Mouse (Mus musculus): ENCODE data around the gene Fignl1. TPM values are rescaled to one million over a fixed set of nuclear protein-coding genes. Genes with fewer than 3 reads are reported as not detected.

Gene Fignl1
- polyA plus RNA-seq, 1 experiment = 89.3 TPM

DNA sequence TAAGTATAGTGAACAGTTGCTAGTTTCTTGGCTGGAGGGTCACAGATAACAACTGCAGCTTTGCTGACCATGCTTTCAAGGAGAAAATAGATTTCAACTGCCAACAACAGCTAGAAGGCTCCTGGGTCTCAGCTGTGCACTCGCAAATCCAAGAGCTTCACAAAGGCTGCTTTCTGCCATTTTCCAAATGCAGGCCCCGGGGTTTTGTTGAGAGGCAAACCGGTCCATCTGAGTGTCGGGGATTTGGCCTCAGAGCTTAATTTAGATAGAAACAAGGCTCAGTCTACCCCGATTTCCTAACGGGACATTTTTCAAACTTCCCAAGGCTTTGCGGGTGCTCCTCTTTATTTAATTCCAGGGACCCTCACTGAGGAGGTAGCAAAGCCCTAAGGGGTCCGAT, 27.5 kb upstream of the Fignl1 start:
- Histone ChIP-seq H3K36me3 (ENCODE audit: control insufficient read depth, insufficient read depth, low read length, poor library complexity, severe bottlenecking) (no peaks in the 10 kb centered on the region; the same call in 1 of the 2 replicates), H3K27ac (ENCODE audit: insufficient read depth, low read length) (no peak overlapping the region), H3K9me3 (replicated peaks; ENCODE audit: control insufficient read depth, insufficient read depth, low read length, poor library complexity, severe bottlenecking) (no peaks in the 10 kb centered on the region), H3K4me3 (ENCODE audit: low read depth, low read length) (no peak overlapping the region), H3K27me3 (ENCODE audit: control insufficient read depth, insufficient read depth, low read length, poor library complexity, severe bottlenecking) (no peaks in the 10 kb centered on the region), H3K9ac (ENCODE audit: low read depth, poor library complexity, severe bottlenecking) (peak overlapping the region; percentile 28), H3K4me1 (ENCODE audit: control insufficient read depth, insufficient read depth, low read length) (peaks cover 2% of the 10 kb centered on the region)
- TF ChIP-seq EP300 (IDR thresholded peaks at IDR 0.05; ENCODE audit: insufficient read depth, low read depth, low read length) (no peak), POLR2A (IDR thresholded peaks at IDR 0.05; ENCODE audit: insufficient read depth, low read length) (no peak), CTCF (IDR thresholded peaks at IDR 0.05; ENCODE audit: low read depth, low read length) (no peak)

DNA sequence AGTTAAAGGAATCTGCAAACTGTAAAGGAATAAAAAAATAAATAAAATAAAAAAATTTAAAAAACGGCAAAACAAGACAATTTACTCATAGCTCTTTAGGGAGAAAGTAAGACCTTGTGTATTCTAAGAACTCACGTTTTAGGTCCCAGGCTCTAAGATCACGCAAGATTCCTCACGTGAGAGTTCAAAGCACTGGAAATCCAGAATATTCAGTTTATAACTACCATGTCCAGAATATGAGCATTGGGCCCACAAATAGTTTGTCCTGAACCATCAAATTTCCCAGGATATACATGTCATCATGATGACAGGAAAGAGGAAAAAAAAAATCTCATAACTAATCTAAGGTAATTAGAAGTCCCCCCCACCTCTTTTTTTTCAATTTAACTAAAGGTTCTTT, 27.0 kb upstream of the Fignl1 start:
- TF ChIP-seq POLR2A (IDR thresholded peaks at IDR 0.05; ENCODE audit: insufficient read depth, low read length) (no peak), EP300 (IDR thresholded peaks at IDR 0.05; ENCODE audit: insufficient read depth, low read depth, low read length) (no peak), CTCF (IDR thresholded peaks at IDR 0.05; ENCODE audit: low read depth, low read length) (no peak)
- Histone ChIP-seq H3K27ac (ENCODE audit: insufficient read depth, low read length) (no peak overlapping the region), H3K36me3 (ENCODE audit: control insufficient read depth, insufficient read depth, low read length, poor library complexity, severe bottlenecking) (no peaks in the 10 kb centered on the region; the same call in 1 of the 2 replicates), H3K9ac (ENCODE audit: low read depth, poor library complexity, severe bottlenecking) (peak overlapping the region; percentile 28), H3K4me3 (ENCODE audit: low read depth, low read length) (no peak overlapping the region), H3K27me3 (ENCODE audit: control insufficient read depth, insufficient read depth, low read length, poor library complexity, severe bottlenecking) (no peaks in the 10 kb centered on the region), H3K4me1 (ENCODE audit: control insufficient read depth, insufficient read depth, low read length) (peaks cover 3% of the 10 kb centered on the region), H3K9me3 (replicated peaks; ENCODE audit: control insufficient read depth, insufficient read depth, low read length, poor library complexity, severe bottlenecking) (no peaks in the 10 kb centered on the region)

DNA sequence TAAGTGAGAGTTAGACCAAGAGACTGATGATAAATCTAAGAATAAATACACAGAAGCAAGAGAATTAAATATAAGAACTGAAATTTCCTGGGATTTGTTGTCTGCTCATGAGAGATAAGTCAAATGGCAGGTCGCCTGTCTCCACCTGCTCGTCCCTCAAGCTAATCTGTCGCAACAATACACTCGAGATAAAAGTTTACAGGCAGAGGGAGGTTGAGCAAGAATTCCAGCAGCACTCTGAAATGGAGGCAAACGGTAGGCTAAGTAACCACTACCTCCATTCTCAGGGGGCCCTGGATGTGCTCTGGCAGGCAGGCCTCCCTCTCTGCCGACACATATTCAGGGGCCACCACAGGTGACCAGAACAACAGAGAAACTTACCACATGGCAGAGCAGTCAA, 26.6 kb upstream of the Fignl1 start:
- Histone ChIP-seq H3K4me3 (ENCODE audit: low read depth, low read length) (no peak overlapping the region), H3K4me1 (ENCODE audit: control insufficient read depth, insufficient read depth, low read length) (peaks cover 6% of the 10 kb centered on the region), H3K27ac (ENCODE audit: insufficient read depth, low read length) (no peak overlapping the region)

DNA sequence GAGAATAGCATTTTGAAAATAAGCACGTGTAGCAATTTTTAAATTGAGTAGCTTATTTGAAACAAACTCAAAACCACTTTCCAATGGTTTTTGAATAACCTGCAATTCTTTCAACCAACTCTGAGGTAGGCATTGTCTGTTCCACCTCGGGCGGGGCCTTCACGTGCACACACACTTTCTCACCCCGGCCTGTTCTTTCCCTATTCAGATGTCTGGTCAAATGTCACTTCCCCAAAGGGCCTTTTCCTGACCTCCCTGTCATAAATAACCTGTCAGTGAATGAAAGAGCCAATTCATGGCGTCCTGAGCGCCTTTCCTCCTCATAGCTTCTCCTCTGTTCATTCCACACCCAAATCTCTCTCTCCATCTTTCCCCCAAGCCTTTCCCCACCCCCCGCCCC, 24.3 kb upstream of the Fignl1 start:
- no peaks in the 10 kb centered on the region for H3K27me3 ChIP-seq (ENCODE audit: control insufficient read depth, insufficient read depth, low read length, poor library complexity, severe bottlenecking)
- peak overlapping the region; percentile 98 for H3K27ac ChIP-seq (ENCODE audit: insufficient read depth, low read length)
- peaks cover 4% of the 10 kb centered on the region for H3K9me3 ChIP-seq (replicated peaks; ENCODE audit: control insufficient read depth, insufficient read depth, low read length, poor library complexity, severe bottlenecking)
- no peaks in the 10 kb centered on the region; the same call in 1 of the 2 replicates for H3K36me3 ChIP-seq (ENCODE audit: control insufficient read depth, insufficient read depth, low read length, poor library complexity, severe bottlenecking)
- H3K4me3 ChIP-seq (ENCODE audit: low read depth, low read length) = no peak overlapping the region
- TF ChIP-seq EP300 (IDR thresholded peaks at IDR 0.05; ENCODE audit: insufficient read depth, low read depth, low read length) = no peak
- no peak for TF ChIP-seq POLR2A (IDR thresholded peaks at IDR 0.05; ENCODE audit: insufficient read depth, low read length)
- TF ChIP-seq CTCF (IDR thresholded peaks at IDR 0.05; ENCODE audit: low read depth, low read length) = no peak
- peak overlapping the region; percentile 71; the same call in 1 of the 2 replicates for H3K9ac ChIP-seq (ENCODE audit: low read depth, poor library complexity, severe bottlenecking)
- peaks cover 8% of the 10 kb centered on the region for H3K4me1 ChIP-seq (ENCODE audit: control insufficient read depth, insufficient read depth, low read length)

More for the DNA sequence above, 26.6 kb upstream of the Fignl1 start:
- Histone ChIP-seq H3K9me3 (replicated peaks; ENCODE audit: control insufficient read depth, insufficient read depth, low read length, poor library complexity, severe bottlenecking) (no peaks in the 10 kb centered on the region), H3K27me3 (ENCODE audit: control insufficient read depth, insufficient read depth, low read length, poor library complexity, severe bottlenecking) (no peaks in the 10 kb centered on the region), H3K36me3 (ENCODE audit: control insufficient read depth, insufficient read depth, low read length, poor library complexity, severe bottlenecking) (no peaks in the 10 kb centered on the region; the same call in 1 of the 2 replicates), H3K9ac (ENCODE audit: low read depth, poor library complexity, severe bottlenecking) (no peak overlapping the region)
- TF ChIP-seq POLR2A (IDR thresholded peaks at IDR 0.05; ENCODE audit: insufficient read depth, low read length) = no peak
- TF ChIP-seq CTCF (IDR thresholded peaks at IDR 0.05; ENCODE audit: low read depth, low read length) = no peak
- TF ChIP-seq EP300 (IDR thresholded peaks at IDR 0.05; ENCODE audit: insufficient read depth, low read depth, low read length) = no peak

DNA sequence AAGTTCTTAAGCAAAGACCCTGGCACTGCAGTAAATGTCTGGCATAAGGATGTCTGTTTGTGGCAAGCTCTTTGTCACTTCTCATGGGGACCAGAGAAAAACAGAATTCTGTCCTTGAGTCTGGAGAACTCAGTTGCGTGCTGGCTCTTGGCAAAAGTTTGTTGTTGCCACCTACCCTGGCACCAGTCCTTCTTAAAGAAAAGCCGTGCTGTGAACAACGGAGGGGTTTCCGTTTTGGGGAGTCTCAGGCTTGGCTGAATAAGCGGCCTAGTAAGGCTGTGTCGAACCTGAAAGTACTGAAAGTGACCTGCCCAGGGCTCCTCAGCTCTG, 24.0 kb upstream of the Fignl1 start:
- peaks cover 8% of the 10 kb centered on the region for H3K4me1 ChIP-seq (ENCODE audit: control insufficient read depth, insufficient read depth, low read length)
- TF ChIP-seq POLR2A (IDR thresholded peaks at IDR 0.05; ENCODE audit: insufficient read depth, low read length) (no peak), CTCF (IDR thresholded peaks at IDR 0.05; ENCODE audit: low read depth, low read length) (no peak), EP300 (IDR thresholded peaks at IDR 0.05; ENCODE audit: insufficient read depth, low read depth, low read length) (no peak)
- H3K4me3 ChIP-seq (ENCODE audit: low read depth, low read length) = no peak overlapping the region
- peak overlapping the region; percentile 71 for H3K9ac ChIP-seq (ENCODE audit: low read depth, poor library complexity, severe bottlenecking)
- H3K27me3 ChIP-seq (ENCODE audit: control insufficient read depth, insufficient read depth, low read length, poor library complexity, severe bottlenecking) = no peaks in the 10 kb centered on the region
- no peaks in the 10 kb centered on the region; the same call in 1 of the 2 replicates for H3K36me3 ChIP-seq (ENCODE audit: control insufficient read depth, insufficient read depth, low read length, poor library complexity, severe bottlenecking)
- peak overlapping the region; percentile 98 for H3K27ac ChIP-seq (ENCODE audit: insufficient read depth, low read length)
- peaks cover 8% of the 10 kb centered on the region for H3K9me3 ChIP-seq (replicated peaks; ENCODE audit: control insufficient read depth, insufficient read depth, low read length, poor library complexity, severe bottlenecking)

DNA sequence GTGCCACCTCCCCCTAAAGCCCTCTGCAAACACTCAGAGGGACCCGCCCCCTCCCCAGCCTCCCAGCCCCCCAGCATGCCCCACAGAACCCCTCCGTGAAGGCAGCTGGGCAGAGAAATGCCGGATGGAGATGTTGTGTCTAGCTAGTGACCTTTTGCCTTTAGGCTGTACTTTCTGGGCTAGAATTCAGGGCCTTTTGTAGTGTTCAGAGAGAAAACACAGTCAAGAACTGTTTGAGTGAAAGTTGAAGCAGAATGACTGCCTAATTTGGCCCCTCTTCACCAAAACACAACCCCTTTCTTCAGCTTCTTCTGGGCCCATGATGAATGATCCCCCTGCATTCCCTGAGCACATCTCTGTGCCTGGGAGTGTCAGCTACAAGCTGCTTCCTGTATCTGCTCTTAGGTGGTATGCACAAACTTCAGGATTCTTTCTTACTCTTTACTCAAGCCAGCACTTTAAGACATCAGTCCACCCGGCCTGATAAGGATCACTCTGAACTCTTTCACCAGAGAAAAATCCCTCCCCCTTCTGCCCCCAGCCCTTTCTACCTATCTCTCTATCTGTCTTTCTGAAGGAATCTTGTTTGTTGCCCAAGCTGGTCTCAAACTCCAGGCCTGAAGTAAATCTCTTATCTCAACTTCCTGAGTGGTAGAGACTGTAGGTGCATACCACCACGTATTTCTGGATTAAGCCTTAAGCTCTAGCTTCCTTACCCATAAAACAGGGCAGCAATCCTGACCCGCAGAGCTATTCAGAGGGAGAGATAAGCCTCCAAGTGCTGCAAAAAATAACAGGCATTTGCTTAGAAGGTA, 23.4 kb upstream of the Fignl1 start:
- TF ChIP-seq CTCF (IDR thresholded peaks at IDR 0.05; ENCODE audit: low read depth, low read length) = no peak
- no peak for TF ChIP-seq EP300 (IDR thresholded peaks at IDR 0.05; ENCODE audit: insufficient read depth, low read depth, low read length)
- no peak for TF ChIP-seq POLR2A (IDR thresholded peaks at IDR 0.05; ENCODE audit: insufficient read depth, low read length)
- peaks cover 8% of the 10 kb centered on the region for H3K4me1 ChIP-seq (ENCODE audit: control insufficient read depth, insufficient read depth, low read length)
- no peaks in the 10 kb centered on the region for H3K27me3 ChIP-seq (ENCODE audit: control insufficient read depth, insufficient read depth, low read length, poor library complexity, severe bottlenecking)
- H3K27ac ChIP-seq (ENCODE audit: insufficient read depth, low read length) = peak overlapping the region; percentile 98
- no peak overlapping the region for H3K4me3 ChIP-seq (ENCODE audit: low read depth, low read length)
- H3K36me3 ChIP-seq (ENCODE audit: control insufficient read depth, insufficient read depth, low read length, poor library complexity, severe bottlenecking) = no peaks in the 10 kb centered on the region; the same call in 1 of the 2 replicates
- peaks cover 12% of the 10 kb centered on the region for H3K9me3 ChIP-seq (replicated peaks; ENCODE audit: control insufficient read depth, insufficient read depth, low read length, poor library complexity, severe bottlenecking)
- peak overlapping the region; percentile 71 for H3K9ac ChIP-seq (ENCODE audit: low read depth, poor library complexity, severe bottlenecking)
